ENCODE assay signal across 8 mouse cellular contexts in genomic region chr14:25633539-25634300, GRCm38 (mm10).
DNase-seq lines count a peak whose midpoint lies in the region; ATAC-seq lines count a peak whose summit lies in the region.

No protein-coding gene starts in this region.

- 77% methylated on average over 14 of the region's 14 CpGs for WGBS in hindbrain, embryonic 11.5 days
- 52% methylated on average over 14 of the region's 14 CpGs for WGBS in neural tube, embryonic 14.5 days

- H3K9ac ChIP-seq in hindbrain, embryonic 11.5 days (ENCODE audit: low read depth, low read length), result no peak overlapping the region
- peak overlapping the region; percentile 42 for H3K9ac ChIP-seq in neural tube, embryonic 14.5 days (replicated peaks; ENCODE audit: low read depth, low read length)

- no peak overlapping the region for H3K4me2 ChIP-seq in hindbrain, embryonic 11.5 days (replicated peaks; ENCODE audit: low read depth, low read length)
- no peak overlapping the region for H3K4me2 ChIP-seq in neural tube, embryonic 14.5 days (ENCODE audit: low read depth, low read length)

- peaks cover 16% of the 10 kb centered on the region for H3K36me3 ChIP-seq in hindbrain, embryonic 11.5 days (ENCODE audit: control insufficient read depth, insufficient read depth, low read length)
- H3K36me3 ChIP-seq in neural tube, embryonic 14.5 days (ENCODE audit: control insufficient read depth, insufficient read depth, low read length), result peaks cover 19% of the 10 kb centered on the region

- H3K4me3 ChIP-seq in hindbrain, embryonic 11.5 days (ENCODE audit: low read depth, low read length), result no peak overlapping the region
- H3K4me3 ChIP-seq in neural tube, embryonic 14.5 days (ENCODE audit: low read depth, low read length), result no peak overlapping the region

- peaks cover 3% of the 10 kb centered on the region; the same call in 1 of the 2 replicates for H3K4me1 ChIP-seq in hindbrain, embryonic 11.5 days (replicated peaks; ENCODE audit: control insufficient read depth, insufficient read depth, low read length)
- peaks cover 28% of the 10 kb centered on the region for H3K4me1 ChIP-seq in neural tube, embryonic 14.5 days (ENCODE audit: control insufficient read depth, insufficient read depth, low read length)

- peak; percentile 55 for DNase-seq in cerebellum, adult 11 months
- peak; percentile 55 for DNase-seq in urinary bladder, postnatal 14 days (ENCODE audit: low spot score)
- no peak for DNase-seq in urinary bladder, adult 2 months (ENCODE audit: low spot score)
- no peak for DNase-seq in hindbrain, embryonic 11.5 days (ENCODE audit: low spot score)
- no peak for DNase-seq in thymus, postnatal 36 days

- H3K27ac ChIP-seq in hindbrain, embryonic 11.5 days (ENCODE audit: low read depth, low read length), result peak overlapping the region; percentile 25; the same call in 1 of the 2 replicates
- peak overlapping the region; percentile 79 for H3K27ac ChIP-seq in neural tube, embryonic 14.5 days (ENCODE audit: low read depth, low read length)

- no peak for ATAC-seq in cerebellum, adult (ENCODE audit: insufficient number of reproducible peaks, low FRiP score, low TSS enrichment)
- ATAC-seq in hindbrain, embryonic 11.5 days (ENCODE audit: low FRiP score), result no peak
- peak; percentile 47; the same call in 1 of the 2 replicates for ATAC-seq in neural tube, embryonic 14.5 days (ENCODE audit: low read depth)
- no peak for ATAC-seq in granulocyte monocyte progenitor cell, adult 5-6 weeks (replicated peaks; ENCODE audit: poor library complexity, severe bottlenecking)

- no peaks in the 10 kb centered on the region for H3K27me3 ChIP-seq in hindbrain, embryonic 11.5 days (ENCODE audit: control insufficient read depth, insufficient read depth, low read length)
- H3K27me3 ChIP-seq in neural tube, embryonic 14.5 days (ENCODE audit: control insufficient read depth, insufficient read depth, low read length), result no peaks in the 10 kb centered on the region

- no peaks in the 10 kb centered on the region for H3K9me3 ChIP-seq in hindbrain, embryonic 11.5 days (ENCODE audit: control insufficient read depth, low read length)
- H3K9me3 ChIP-seq in neural tube, embryonic 14.5 days (ENCODE audit: control insufficient read depth, low read length), result no peaks in the 10 kb centered on the region

Comparison
In these comparisons a context has a peak if more than half of its experiments do, and no peak if none do; other contexts are left out.
1. DNase-seq: peak in cerebellum, adult 11 months (single experiment) and urinary bladder, postnatal 14 days (single experiment); none in urinary bladder, adult 2 months (single experiment), hindbrain, embryonic 11.5 days (single experiment) and thymus, postnatal 36 days (0 of 2).